Mouse (Mus musculus): ENCODE results near the gene Hist1h4h.

- TF ChIP-seq CTCF (IDR thresholded peaks at IDR 0.05; ENCODE audit: borderline replicate concordance, insufficient read depth, low read length) (no peak), POLR2A (IDR thresholded peaks at IDR 0.05; ENCODE audit: low read depth, low read length) (no peak)
Measured at GRCm38 (mm10) chr13:23491990-23492389, 38.9 kb upstream of the Hist1h4h start.
